8 mouse cellular contexts compared by ENCODE assay signal in the genomic region with DNA sequence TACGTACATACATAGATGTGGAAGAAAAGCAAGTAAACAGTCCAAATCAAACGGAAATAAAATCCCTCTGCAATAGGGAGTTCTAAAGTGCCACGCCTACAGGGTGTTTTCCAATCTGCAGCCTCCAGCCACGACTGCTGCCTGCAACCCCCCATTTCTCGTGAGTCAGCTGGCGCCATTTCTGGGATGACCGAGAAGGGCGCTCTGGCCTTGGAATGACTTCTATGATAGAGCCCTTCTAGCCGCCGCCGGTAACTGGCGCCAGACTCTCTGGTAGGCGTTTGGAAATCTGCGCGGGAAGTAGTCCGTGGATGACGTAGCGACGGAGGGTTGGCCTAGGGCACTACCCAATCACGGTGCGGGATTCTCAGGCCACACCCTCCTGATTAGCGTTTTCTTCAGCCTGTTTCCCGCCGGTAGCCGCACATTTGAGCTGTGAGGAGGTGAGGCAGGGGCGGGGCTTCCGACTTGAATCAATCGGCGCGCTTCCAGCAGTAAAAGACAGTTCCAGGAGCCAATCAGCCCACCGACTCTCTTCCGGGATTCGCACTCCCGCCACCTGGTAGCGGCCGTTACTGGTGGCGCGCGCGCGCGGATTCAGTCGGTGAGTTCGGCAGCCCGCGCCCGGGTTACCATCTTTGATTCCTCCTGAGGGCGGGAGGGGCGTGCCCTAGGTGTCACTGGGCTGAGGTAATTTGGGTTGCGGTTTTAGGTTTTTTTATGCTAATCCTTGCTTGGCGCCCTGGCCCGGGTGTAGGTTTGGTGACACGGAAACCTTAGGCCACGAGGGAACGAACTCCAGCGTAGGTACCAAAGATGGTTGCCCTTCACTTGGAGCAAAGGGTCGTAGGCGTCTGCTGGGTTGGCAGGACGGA. TPM values are rescaled to one million over a fixed set of nuclear protein-coding genes. Genes with fewer than 3 reads are reported as not detected.
DNase-seq lines count a peak whose midpoint lies in the region; ATAC-seq and TF ChIP-seq lines count a peak whose summit lies in the region.

A gene (plus strand): TSS at position 440 of the 875 bp plus-strand sequence.

- peaks cover 31% of the 10 kb centered on the region for H3K36me3 ChIP-seq in hindbrain, embryonic 10.5 days
- no peaks in the 10 kb centered on the region for H3K36me3 ChIP-seq in lung, postnatal 0 days (ENCODE audit: insufficient read depth, low read length)

- peak; percentile 83 for ATAC-seq in frontal cortex, adult (ENCODE audit: low TSS enrichment)
- peak; percentile 93 for ATAC-seq in lung, postnatal 0 days

- peak within 1 kb of the TSS; percentile 88 for H3K27ac ChIP-seq in hindbrain, embryonic 10.5 days
- H3K27ac ChIP-seq in lung, postnatal 0 days (ENCODE audit: low read length) = peak within 1 kb of the TSS; percentile 64

- H3K9me3 ChIP-seq in hindbrain, embryonic 10.5 days = no peaks in the 10 kb centered on the region
- no peaks in the 10 kb centered on the region for H3K9me3 ChIP-seq in lung, postnatal 0 days (ENCODE audit: low read length)

- WGBS in hindbrain, embryonic 10.5 days = under 1% methylated on average over 59 of the region's 59 CpGs
- 1% methylated on average over 59 of the region's 59 CpGs for WGBS in lung, postnatal 0 days

- peaks cover 32% of the 10 kb centered on the region for H3K4me1 ChIP-seq in hindbrain, embryonic 10.5 days (replicated peaks)
- peaks cover 10% of the 10 kb centered on the region; the same call in 1 of the 2 replicates for H3K4me1 ChIP-seq in lung, postnatal 0 days (ENCODE audit: insufficient read depth, low read depth, low read length)

- peak; percentile 62 for TF ChIP-seq CTCF in lung, postnatal 0 days (IDR thresholded peaks at IDR 0.05)

- no peaks in the 10 kb centered on the region for H3K27me3 ChIP-seq in hindbrain, embryonic 10.5 days (ENCODE audit: insufficient read depth, poor library complexity, severe bottlenecking)
- no peaks in the 10 kb centered on the region for H3K27me3 ChIP-seq in lung, postnatal 0 days (replicated peaks; ENCODE audit: insufficient read depth, low read length)

- TF ChIP-seq EP300 in lung, postnatal 0 days (IDR thresholded peaks at IDR 0.05) = peak; percentile 38; the same call in 1 of the 2 replicates

- H3K4me3 ChIP-seq in hindbrain, embryonic 10.5 days = peak within 1 kb of the TSS; percentile 60
- H3K4me3 ChIP-seq in lung, postnatal 0 days (ENCODE audit: low read depth, low read length) = peak within 1 kb of the TSS; percentile 51

- peak within 1 kb of the TSS; percentile 59 for H3K4me2 ChIP-seq in lung, postnatal 0 days (replicated peaks; ENCODE audit: low read depth, low read length)

- peak within 1 kb of the TSS; percentile 36 for H3K9ac ChIP-seq in lung, postnatal 0 days (replicated peaks; ENCODE audit: low read depth)

- DNase-seq in MN1 (ENCODE audit: low spot score) = peak; percentile 100
- DNase-seq in cerebellum, adult 9-10 months = peak; percentile 100
- peak; percentile 99 for DNase-seq in hindbrain, embryonic 10.5 days (ENCODE audit: low spot score)
- DNase-seq in layer of hippocampus, adult 9-11 months = peak; percentile 100
- peak; percentile 100 for DNase-seq in lung, postnatal 0 days (ENCODE audit: low spot score)
- peak; percentile 96 for DNase-seq in ovary, postnatal 14 days (ENCODE audit: low spot score)
- peak; percentile 99 for DNase-seq in thymus, postnatal 14 days

RNA-seq across cellular contexts. Expression of the gene that starts here (rescaled TPM):
- polyA plus RNA-seq in hindbrain, embryonic 10.5 days (2016; fragmentation: Nextera tagmentation; extraction: Ambion mirVana) = 18.3 and 20.7 TPM in 2 replicates
- polyA plus RNA-seq in lung, postnatal 0 days (2015; fragmentation: Nextera tagmentation; extraction: Ambion mirVana) = 2.8 and 3.1 TPM in 2 replicates

Comparison
In these comparisons a context has a peak if more than half of its experiments do, and no peak if none do; other contexts are left out.
1. Peak in every context shown above with its lines: DNase-seq, ATAC-seq, H3K4me3 ChIP-seq and H3K27ac ChIP-seq.